Mouse (Mus musculus): ENCODE results near the gene Sirt3. TPM values are rescaled to one million over a fixed set of nuclear protein-coding genes. Genes with fewer than 3 reads are reported as not detected.

Sirt3 gene
- polyA plus RNA-seq, 1 experiment from 2014 or later, result 40.9 TPM

DNA sequence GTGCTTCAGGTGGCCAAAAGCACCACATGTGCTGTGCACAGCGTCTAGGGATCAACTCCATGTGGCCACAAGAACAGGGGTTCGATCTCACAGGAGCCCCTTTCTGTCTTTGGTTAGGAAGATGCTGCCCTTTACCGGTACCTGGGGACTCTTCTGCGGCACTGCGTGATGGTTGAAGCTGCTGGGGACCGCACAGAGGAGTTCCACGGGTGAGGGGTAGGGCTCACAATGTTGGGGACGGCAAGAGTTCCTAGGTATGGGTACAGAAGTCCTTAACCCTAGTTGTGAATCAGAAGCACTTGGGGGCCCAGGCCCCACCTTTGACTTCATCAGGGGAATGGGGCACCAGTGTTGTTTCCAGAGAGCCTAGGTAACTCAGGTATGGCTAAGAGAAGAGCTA, 23.4 kb downstream of the Sirt3 start:
- Histone ChIP-seq H3K4me3 (peak overlapping the region; percentile 70; the same call in 1 of the 2 replicates), H3K9me3 (replicated peaks) (no peaks in the 10 kb centered on the region), H3K4me2 (peak overlapping the region; percentile 87), H3K27ac (ENCODE audit: poor library complexity, severe bottlenecking) (no peak overlapping the region), H3K9ac (peak overlapping the region; percentile 87), H3K36me3 (peaks cover 67% of the 10 kb centered on the region), H3K27me3 (replicated peaks) (no peaks in the 10 kb centered on the region), H3K4me1 (replicated peaks) (peaks cover 22% of the 10 kb centered on the region)
- WGBS, result 95% methylated on average over 8 of the region's 8 CpGs
- ATAC-seq (ENCODE audit: insufficient number of reproducible peaks, low FRiP score), result no peak

DNA sequence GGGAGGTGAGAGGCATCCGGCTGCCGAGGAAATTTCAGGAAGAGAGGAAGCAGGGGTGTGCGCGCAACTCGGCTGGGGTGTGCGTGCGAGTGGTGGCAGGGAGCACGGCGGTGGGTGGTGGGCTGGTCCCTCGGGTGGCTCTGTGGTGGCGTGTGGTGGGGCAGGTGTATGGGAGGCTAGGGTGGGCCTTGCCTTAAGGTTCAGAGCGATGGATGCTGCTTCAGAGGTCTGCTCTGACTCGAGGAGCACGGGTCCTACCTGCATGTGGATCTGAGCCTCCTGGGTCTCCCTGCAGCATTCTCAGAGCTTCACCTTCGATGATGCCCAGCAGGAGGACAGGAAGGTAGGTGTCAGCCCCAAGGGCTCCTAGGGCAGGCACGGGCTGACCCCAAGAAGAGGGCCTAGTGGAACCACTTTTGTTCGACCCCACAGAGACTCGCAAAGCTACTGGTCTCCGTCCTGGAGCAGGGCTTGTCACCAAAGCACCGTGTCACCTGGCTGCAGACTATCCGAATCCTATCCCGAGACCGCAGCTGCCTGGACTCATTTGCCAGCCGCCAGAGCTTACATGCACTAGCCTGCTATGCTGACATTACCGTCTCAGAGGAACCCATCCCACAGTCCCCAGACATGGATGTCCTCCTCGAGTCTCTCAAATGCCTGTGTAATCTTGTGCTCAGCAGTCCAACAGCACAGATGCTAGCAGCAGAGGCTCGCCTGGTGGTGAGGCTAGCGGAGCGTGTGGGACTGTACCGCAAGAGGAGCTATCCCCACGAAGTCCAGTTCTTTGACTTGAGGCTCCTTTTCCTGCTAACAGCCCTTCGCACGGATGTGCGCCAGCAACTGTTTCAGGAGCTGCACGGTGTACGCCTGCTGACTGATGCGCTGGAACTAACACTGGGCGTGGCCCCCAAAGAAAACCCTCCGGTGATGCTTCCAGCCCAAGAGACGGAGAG, 24.3 kb downstream of the Sirt3 start, which contains the start of gene Bet1l:
Bet1l (minus strand) TSS at position 28 of the 956 bp plus-strand sequence.
- H3K27ac ChIP-seq (ENCODE audit: poor library complexity, severe bottlenecking), result peak within 1 kb of the TSS; percentile 87
- 33% methylated on average over 40 of the region's 40 CpGs for WGBS
- H3K4me2 ChIP-seq, result peak within 1 kb of the TSS; percentile 87
- no peaks in the 10 kb centered on the region for H3K9me3 ChIP-seq (replicated peaks)
- peak; percentile 40; the same call in 1 of the 2 replicates for ATAC-seq (ENCODE audit: insufficient number of reproducible peaks, low FRiP score)
- H3K4me3 ChIP-seq, result peak within 1 kb of the TSS; percentile 70
- H3K27me3 ChIP-seq (replicated peaks), result no peaks in the 10 kb centered on the region
- H3K9ac ChIP-seq, result peak within 1 kb of the TSS; percentile 87
- peaks cover 22% of the 10 kb centered on the region for H3K4me1 ChIP-seq (replicated peaks)
- peaks cover 67% of the 10 kb centered on the region for H3K36me3 ChIP-seq

- Histone ChIP-seq H3K27me3 (replicated peaks) (no peaks in the 10 kb centered on the region), H3K27ac (ENCODE audit: poor library complexity, severe bottlenecking) (peak within 1 kb of the TSS; percentile 87), H3K9me3 (replicated peaks) (no peaks in the 10 kb centered on the region), H3K4me2 (peak within 1 kb of the TSS; percentile 87), H3K4me3 (peak within 1 kb of the TSS; percentile 70), H3K4me1 (replicated peaks) (peaks cover 22% of the 10 kb centered on the region), H3K9ac (peak within 1 kb of the TSS; percentile 87), H3K36me3 (peaks cover 67% of the 10 kb centered on the region)
- under 1% methylated on average over 50 of the region's 50 CpGs for WGBS
- peak; percentile 88 for ATAC-seq (ENCODE audit: insufficient number of reproducible peaks, low FRiP score)
These were observed 25.1 kb downstream of the Sirt3 start, which contains the start of gene Ric8a for GRCm38 (mm10) chr7:140856785-140857549. Gene Ric8a, plus strand, starts transcription at chr7:140856957.

- under 1% methylated on average over 51 of the region's 51 CpGs for WGBS
- peak; percentile 78 for ATAC-seq (ENCODE audit: insufficient number of reproducible peaks, low FRiP score)
- no peaks in the 10 kb centered on the region for H3K9me3 ChIP-seq (replicated peaks)
- peaks cover 22% of the 10 kb centered on the region for H3K4me1 ChIP-seq (replicated peaks)
- H3K4me3 ChIP-seq, result peak within 1 kb of the TSS; percentile 70
- H3K36me3 ChIP-seq, result peaks cover 66% of the 10 kb centered on the region
- H3K27ac ChIP-seq (ENCODE audit: poor library complexity, severe bottlenecking), result peak within 1 kb of the TSS; percentile 87
- peak within 1 kb of the TSS; percentile 87 for H3K4me2 ChIP-seq
- peak within 1 kb of the TSS; percentile 87 for H3K9ac ChIP-seq
- H3K27me3 ChIP-seq (replicated peaks), result no peaks in the 10 kb centered on the region
These were observed 26.0 kb downstream of the Sirt3 start, which contains the start of gene Gm45785 for GRCm38 (mm10) chr7:140855860-140856784. Gene Gm45785, minus strand, starts transcription at chr7:140856331.

DNA sequence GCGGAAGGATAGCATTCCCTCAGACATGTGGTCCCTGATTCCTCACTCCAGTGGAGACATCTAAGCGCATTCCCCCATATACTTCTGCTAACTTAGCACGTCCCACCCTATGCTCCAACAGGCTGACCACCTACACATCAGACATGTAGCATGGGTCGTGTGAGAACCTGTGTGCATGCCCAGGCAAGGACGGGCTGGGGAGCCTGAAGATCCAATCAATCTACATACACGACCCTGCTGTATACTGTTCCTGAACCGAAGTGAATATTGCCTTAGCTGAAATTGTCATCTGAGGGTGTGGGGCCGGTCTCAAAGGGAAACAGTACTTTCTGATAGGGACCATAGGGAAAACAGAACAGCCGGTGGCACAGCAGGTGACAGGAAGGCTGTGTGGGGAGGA, 26.9 kb downstream of the Sirt3 start:
- Histone ChIP-seq H3K4me3 (peak overlapping the region; percentile 70), H3K27me3 (replicated peaks) (no peaks in the 10 kb centered on the region), H3K9me3 (replicated peaks) (no peaks in the 10 kb centered on the region), H3K27ac (ENCODE audit: poor library complexity, severe bottlenecking) (0 out of 2 replicates have a peak overlapping the region, but pooled peaks have one; percentile 87), H3K9ac (peak overlapping the region; percentile 87), H3K4me2 (peak overlapping the region; percentile 87), H3K4me1 (replicated peaks) (peaks cover 22% of the 10 kb centered on the region), H3K36me3 (peaks cover 57% of the 10 kb centered on the region)
- ATAC-seq (ENCODE audit: insufficient number of reproducible peaks, low FRiP score), result no peak
- WGBS, result 70% methylated on average over 9 of the region's 9 CpGs

- peaks cover 50% of the 10 kb centered on the region for H3K36me3 ChIP-seq
- peak overlapping the region; percentile 87; the same call in 1 of the 2 replicates for H3K4me2 ChIP-seq
- no peaks in the 10 kb centered on the region for H3K9me3 ChIP-seq (replicated peaks)
- H3K27me3 ChIP-seq (replicated peaks), result no peaks in the 10 kb centered on the region
- ATAC-seq (ENCODE audit: insufficient number of reproducible peaks, low FRiP score), result no peak
- H3K27ac ChIP-seq (ENCODE audit: poor library complexity, severe bottlenecking), result no peak overlapping the region
- peak overlapping the region; percentile 70; the same call in 1 of the 2 replicates for H3K4me3 ChIP-seq
- H3K4me1 ChIP-seq (replicated peaks), result peaks cover 22% of the 10 kb centered on the region
- WGBS, result 91% methylated on average over 18 of the region's 18 CpGs
- H3K9ac ChIP-seq, result no peak overlapping the region
These were observed 27.6 kb downstream of the Sirt3 start for GRCm38 (mm10) chr7:140854483-140854882.

DNA sequence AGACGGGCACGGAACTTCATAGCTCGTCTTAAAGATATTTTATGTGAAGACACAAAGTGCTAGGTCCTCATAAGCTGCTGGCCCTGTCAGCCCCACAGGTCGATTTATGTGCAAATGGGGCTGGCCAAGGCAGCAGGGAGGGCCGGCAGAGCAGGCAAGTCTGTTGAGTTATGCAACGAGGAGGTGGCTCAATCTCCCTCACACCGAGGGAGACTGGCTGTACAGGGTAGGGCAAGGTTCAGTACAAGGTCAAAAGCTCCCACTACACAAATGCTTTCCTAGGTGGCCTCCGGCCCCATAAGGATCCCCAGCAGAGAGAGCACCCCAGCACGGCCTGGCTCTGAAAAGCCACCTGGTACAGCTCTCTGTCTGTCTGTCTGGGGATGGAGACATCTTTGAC, 28.7 kb downstream of the Sirt3 start:
- Histone ChIP-seq H3K36me3 (peaks cover 39% of the 10 kb centered on the region), H3K27ac (ENCODE audit: poor library complexity, severe bottlenecking) (no peak overlapping the region), H3K4me2 (no peak overlapping the region), H3K4me3 (no peak overlapping the region), H3K9me3 (replicated peaks) (no peaks in the 10 kb centered on the region), H3K27me3 (replicated peaks) (no peaks in the 10 kb centered on the region), H3K4me1 (replicated peaks) (peaks cover 16% of the 10 kb centered on the region), H3K9ac (no peak overlapping the region)
- 86% methylated on average over 9 of the region's 9 CpGs for WGBS
- no peak for ATAC-seq (ENCODE audit: insufficient number of reproducible peaks, low FRiP score)

GRCm38 (mm10) chr7:140851916-140852315, 30.2 kb downstream of the Sirt3 start:
- no peak overlapping the region for H3K4me3 ChIP-seq
- no peak overlapping the region for H3K27ac ChIP-seq (ENCODE audit: poor library complexity, severe bottlenecking)
- H3K4me2 ChIP-seq, result no peak overlapping the region
- no peak for ATAC-seq (ENCODE audit: insufficient number of reproducible peaks, low FRiP score)
- H3K9me3 ChIP-seq (replicated peaks), result no peaks in the 10 kb centered on the region
- H3K9ac ChIP-seq, result no peak overlapping the region
- peaks cover 3% of the 10 kb centered on the region; the same call in 1 of the 2 replicates for H3K27me3 ChIP-seq (replicated peaks)
- peaks cover 13% of the 10 kb centered on the region for H3K4me1 ChIP-seq (replicated peaks)
- WGBS, result 94% methylated on average over 4 of the region's 4 CpGs
- peaks cover 39% of the 10 kb centered on the region for H3K36me3 ChIP-seq

DNA sequence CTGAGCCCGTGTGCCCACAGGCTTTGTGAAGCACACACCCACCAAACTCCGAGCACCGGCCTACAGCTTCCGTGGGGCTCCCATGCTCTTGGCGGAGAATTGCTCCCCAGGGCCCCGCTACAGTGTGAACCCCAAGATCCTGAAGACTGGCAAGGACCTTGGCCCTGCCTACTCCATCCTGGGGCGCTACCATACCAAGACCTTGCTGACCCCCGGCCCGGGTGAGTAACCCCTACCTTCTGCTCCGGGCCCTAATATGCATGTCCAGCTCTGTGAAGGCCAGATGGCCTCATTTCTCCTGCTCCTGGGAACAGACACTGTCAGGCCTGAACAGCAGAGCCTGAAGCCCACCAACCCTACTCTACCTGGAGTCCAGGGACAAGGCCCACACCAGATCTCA, 33.5 kb downstream of the Sirt3 start:
- H3K4me2 ChIP-seq, result no peak overlapping the region
- peaks cover 30% of the 10 kb centered on the region for H3K27me3 ChIP-seq (replicated peaks)
- no peak overlapping the region for H3K4me3 ChIP-seq
- H3K9ac ChIP-seq, result no peak overlapping the region
- ATAC-seq (ENCODE audit: insufficient number of reproducible peaks, low FRiP score), result no peak
- H3K9me3 ChIP-seq (replicated peaks), result no peaks in the 10 kb centered on the region
- H3K36me3 ChIP-seq, result peaks cover 24% of the 10 kb centered on the region
- 84% methylated on average over 10 of the region's 10 CpGs for WGBS
- H3K4me1 ChIP-seq (replicated peaks), result peaks cover 4% of the 10 kb centered on the region; the same call in 1 of the 2 replicates
- no peak overlapping the region for H3K27ac ChIP-seq (ENCODE audit: poor library complexity, severe bottlenecking)
